Mouse (Mus musculus) stomach, embryonic 16.5 days (tissue): ENCODE measurements around the gene Ttf1. TPM values are rescaled to one million over a fixed set of nuclear protein-coding genes. Genes with fewer than 3 reads are reported as not detected.

Experiments used
- ATAC-seq: fragments of 200-750 bp; cut with Nextera tagmentation; 2 replicates; pipeline ENCODE4 v1.8.0; 2017; ENCODE audit warnings: moderate number of reproducible peaks, moderate TSS enrichment; ENCODE audit not compliant: insufficient read depth, low FRiP score
- H3K27ac ChIP-seq: fragments of 300-500 bp; sonication (generic); 2 replicates; pipeline ENCODE4 v1.5.1; 2014; ENCODE audit warnings: low read length
- H3K27me3 ChIP-seq: fragments of 300-500 bp; sonication (generic); 2 replicates; pipeline ENCODE4 v1.6.1; 2014; ENCODE audit warnings: low read length, control low read depth, mixed read lengths; ENCODE audit not compliant: control insufficient read depth, insufficient read depth
- H3K36me3 ChIP-seq: fragments of 300-500 bp; sonication (generic); 2 replicates; pipeline ENCODE4 v1.6.1; 2014; ENCODE audit warnings: low read length; ENCODE audit not compliant: control insufficient read depth, insufficient read depth
- H3K4me1 ChIP-seq: fragments of 300-500 bp; sonication (generic); 2 replicates; pipeline ENCODE4 v1.6.1; 2014; ENCODE audit warnings: low read length, control low read depth, mixed read lengths; ENCODE audit not compliant: control insufficient read depth, insufficient read depth
- H3K4me2 ChIP-seq: fragments of 300-500 bp; sonication (generic); 2 replicates; pipeline ENCODE4 v1.6.1; 2014; ENCODE audit warnings: low read depth, low read length, mixed read lengths
- H3K4me3 ChIP-seq: fragments of 300-500 bp; sonication (generic); replicated peaks from 2 replicates; pipeline ENCODE4 v1.5.1; 2014; ENCODE audit warnings: mild to moderate bottlenecking, low read length
- H3K9ac ChIP-seq: fragments of 300-500 bp; sonication (generic); 2 replicates; pipeline ENCODE4 v1.6.1; 2014; ENCODE audit warnings: low read length
- H3K9me3 ChIP-seq: fragments of 300-500 bp; sonication (generic); replicated peaks from 2 replicates; pipeline ENCODE4 v1.6.1; 2016; ENCODE audit warnings: low read length, control low read depth; ENCODE audit not compliant: control insufficient read depth
- WGBS: fragments of 180-500 bp; shearing (Covaris S2); extraction: QIAGEN DNeasy Blood & Tissue Kit; methylation state at CpG from one replicate; pipeline ENCODE4 v1.1.7; 2014; 5-methylcytosine and 5-hydroxymethylcytosine counted together
- polyA plus RNA-seq: library from polyadenylated mRNA; unstranded; fragments of >200 nt; fragmentation: Nextera tagmentation; extraction: Ambion mirVana; gene quantifications from 2 replicates; pipeline ENCODE4 v1.2.1, GENCODE M21; 2015

Gene Ttf1
- polyA plus RNA-seq, result 10.0 and 10.4 TPM in 2 replicates

DNA sequence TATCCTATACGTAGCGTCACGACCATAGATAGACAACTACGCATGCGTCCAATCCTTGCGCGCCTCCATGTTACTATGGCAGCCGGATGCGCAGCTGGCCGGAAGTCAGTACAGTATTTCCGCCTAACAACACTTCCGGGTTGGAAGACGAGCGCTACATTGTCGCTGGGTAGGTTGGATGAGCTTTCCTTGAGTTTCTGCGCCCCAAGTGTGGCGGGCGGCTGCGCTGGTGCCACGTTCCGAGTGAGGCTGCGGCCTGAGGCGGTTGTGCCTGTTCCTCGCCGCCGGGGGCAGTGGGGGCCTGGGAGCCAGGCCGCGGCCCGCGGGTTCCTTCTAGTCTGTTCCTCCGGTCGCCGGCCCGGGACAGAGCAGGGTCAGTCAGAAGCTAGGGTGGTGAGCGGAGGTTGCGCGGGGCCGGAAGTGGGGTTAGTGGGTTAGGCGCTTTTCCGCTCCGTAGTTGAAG, at the start of gene Ttf1:
Gene Ttf1, plus strand, starts transcription at position 128 of the 463 bp plus-strand sequence.
- Histone ChIP-seq H3K4me2 (peak within 1 kb of the TSS; percentile 66), H3K27ac (peak within 1 kb of the TSS; percentile 92), H3K9me3 (no peaks in the 10 kb centered on the region), H3K4me1 (peaks cover 7% of the 10 kb centered on the region; the same call in 1 of the 2 replicates), H3K36me3 (no peaks in the 10 kb centered on the region), H3K4me3 (peak within 1 kb of the TSS; percentile 66), H3K9ac (peak within 1 kb of the TSS; percentile 73), H3K27me3 (peaks cover 2% of the 10 kb centered on the region; the same call in 1 of the 2 replicates)
- under 1% methylated on average over 41 of the region's 41 CpGs for WGBS
- peak; percentile 96 for ATAC-seq

GRCm38 (mm10) chr2:29012523-29012922, 47.5 kb upstream of the Ttf1 start:
- no peak overlapping the region for H3K4me2 ChIP-seq
- no peak overlapping the region for H3K4me3 ChIP-seq
- no peak overlapping the region for H3K9ac ChIP-seq
- H3K4me1 ChIP-seq, result no peaks in the 10 kb centered on the region
- no peak overlapping the region for H3K27ac ChIP-seq
- ATAC-seq, result no peak
- H3K36me3 ChIP-seq, result no peaks in the 10 kb centered on the region
- H3K9me3 ChIP-seq, result no peaks in the 10 kb centered on the region
- H3K27me3 ChIP-seq, result no peaks in the 10 kb centered on the region
- WGBS, result 68% methylated on average over 5 of the region's 5 CpGs

DNA sequence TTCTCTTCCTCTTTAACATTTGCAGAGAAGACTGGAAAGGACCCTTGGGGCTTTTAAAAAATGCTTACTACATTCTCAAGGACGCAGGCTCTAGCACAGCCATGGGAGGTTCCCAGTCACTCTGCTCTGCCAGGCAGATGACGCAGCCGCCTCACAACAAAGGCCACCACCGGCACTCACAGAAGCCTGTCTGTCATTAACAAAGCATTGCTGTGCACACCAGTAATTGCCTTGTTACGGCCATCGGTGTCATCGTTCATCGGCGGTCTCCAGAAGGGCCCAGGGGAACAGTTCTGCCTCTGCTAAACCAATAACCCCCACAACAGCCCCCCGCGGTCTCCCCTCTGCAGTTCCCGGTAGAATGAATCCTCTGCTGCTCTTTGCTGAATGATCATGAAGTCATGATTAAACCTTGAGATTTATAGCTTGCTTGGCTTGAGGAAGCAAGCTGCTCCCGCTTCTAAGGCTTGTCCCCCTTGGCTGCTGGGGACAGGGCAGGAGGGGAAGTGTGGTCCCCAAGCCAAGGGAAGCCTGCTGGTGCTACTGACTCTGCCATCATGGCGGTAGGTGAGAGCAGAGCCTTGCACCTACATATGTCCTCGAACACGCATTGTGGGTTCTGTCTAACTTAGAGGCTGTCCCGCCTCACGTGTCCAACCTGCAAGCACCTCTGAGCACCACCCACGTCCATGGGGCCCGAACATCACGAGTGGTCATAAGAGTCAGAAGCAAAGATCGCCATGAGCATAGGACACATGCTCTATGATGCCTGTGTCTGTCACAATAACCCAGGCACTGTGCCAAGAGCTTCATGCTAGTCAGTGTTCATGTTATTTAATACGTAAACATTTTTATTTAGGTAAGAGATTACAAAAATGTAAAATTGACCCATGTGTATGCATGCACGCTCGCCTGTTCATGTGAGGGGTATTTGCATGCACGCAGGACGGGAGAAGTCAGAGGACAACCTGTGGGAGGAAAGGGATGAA, 43.2 kb upstream of the Ttf1 start:
- Histone ChIP-seq H3K27me3 (no peaks in the 10 kb centered on the region), H3K27ac (no peak overlapping the region), H3K4me2 (no peak overlapping the region), H3K4me3 (no peak overlapping the region), H3K4me1 (no peaks in the 10 kb centered on the region), H3K9ac (no peak overlapping the region), H3K36me3 (no peaks in the 10 kb centered on the region), H3K9me3 (no peaks in the 10 kb centered on the region)
- ATAC-seq, result no peak
- 57% methylated on average over 27 of the region's 27 CpGs for WGBS

- Histone ChIP-seq H3K4me1 (no peaks in the 10 kb centered on the region), H3K9ac (no peak overlapping the region), H3K27ac (no peak overlapping the region), H3K4me2 (no peak overlapping the region), H3K27me3 (no peaks in the 10 kb centered on the region), H3K4me3 (no peak overlapping the region), H3K9me3 (no peaks in the 10 kb centered on the region), H3K36me3 (no peaks in the 10 kb centered on the region)
- 64% methylated on average over 5 of the region's 5 CpGs for WGBS
- ATAC-seq, result no peak
These were observed 41.4 kb upstream of the Ttf1 start for GRCm38 (mm10) chr2:29018680-29019079.

- H3K4me2 ChIP-seq, result no peak overlapping the region
- WGBS, result 21% methylated on average over 17 of the region's 17 CpGs
- H3K27me3 ChIP-seq, result no peaks in the 10 kb centered on the region
- H3K9ac ChIP-seq, result no peak overlapping the region
- no peaks in the 10 kb centered on the region for H3K9me3 ChIP-seq
- no peak overlapping the region for H3K4me3 ChIP-seq
- no peak overlapping the region for H3K27ac ChIP-seq
- no peaks in the 10 kb centered on the region for H3K36me3 ChIP-seq
- no peaks in the 10 kb centered on the region for H3K4me1 ChIP-seq
- ATAC-seq, result no peak
These were observed 39.0 kb upstream of the Ttf1 start for GRCm38 (mm10) chr2:29021025-29021424.

DNA sequence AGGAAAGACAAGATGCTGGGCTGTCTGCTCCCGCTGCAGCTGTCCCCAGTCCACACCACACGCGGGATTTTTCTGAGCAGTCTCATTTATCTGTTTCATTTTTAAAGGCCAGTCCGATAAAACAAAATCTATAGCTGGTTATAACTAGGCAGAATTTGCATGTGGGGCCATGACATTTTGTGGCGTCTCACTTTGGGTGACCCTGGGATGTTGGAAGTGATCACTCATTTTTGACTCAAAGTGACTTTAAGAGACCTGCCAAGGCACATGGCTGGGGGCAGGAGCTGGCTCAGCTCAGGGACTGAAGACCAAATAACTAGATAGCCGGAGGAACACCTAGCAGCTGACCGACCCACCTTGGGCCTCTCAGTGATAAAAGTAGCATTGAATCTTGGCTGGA, 37.1 kb upstream of the Ttf1 start:
- Histone ChIP-seq H3K4me3 (no peak overlapping the region), H3K27me3 (no peaks in the 10 kb centered on the region), H3K9me3 (no peaks in the 10 kb centered on the region), H3K36me3 (no peaks in the 10 kb centered on the region), H3K4me1 (no peaks in the 10 kb centered on the region), H3K9ac (no peak overlapping the region), H3K27ac (no peak overlapping the region), H3K4me2 (no peak overlapping the region)
- WGBS, result 83% methylated on average over 7 of the region's 7 CpGs
- ATAC-seq, result no peak

- Histone ChIP-seq H3K4me1 (no peaks in the 10 kb centered on the region; the same call in 1 of the 2 replicates), H3K4me2 (no peak overlapping the region), H3K27ac (no peak overlapping the region), H3K9ac (no peak overlapping the region), H3K4me3 (no peak overlapping the region), H3K36me3 (no peaks in the 10 kb centered on the region), H3K27me3 (no peaks in the 10 kb centered on the region), H3K9me3 (no peaks in the 10 kb centered on the region)
- WGBS, result 61% methylated on average over 5 of the region's 5 CpGs
- ATAC-seq, result no peak
These were observed 34.8 kb upstream of the Ttf1 start for GRCm38 (mm10) chr2:29025284-29025683.

DNA sequence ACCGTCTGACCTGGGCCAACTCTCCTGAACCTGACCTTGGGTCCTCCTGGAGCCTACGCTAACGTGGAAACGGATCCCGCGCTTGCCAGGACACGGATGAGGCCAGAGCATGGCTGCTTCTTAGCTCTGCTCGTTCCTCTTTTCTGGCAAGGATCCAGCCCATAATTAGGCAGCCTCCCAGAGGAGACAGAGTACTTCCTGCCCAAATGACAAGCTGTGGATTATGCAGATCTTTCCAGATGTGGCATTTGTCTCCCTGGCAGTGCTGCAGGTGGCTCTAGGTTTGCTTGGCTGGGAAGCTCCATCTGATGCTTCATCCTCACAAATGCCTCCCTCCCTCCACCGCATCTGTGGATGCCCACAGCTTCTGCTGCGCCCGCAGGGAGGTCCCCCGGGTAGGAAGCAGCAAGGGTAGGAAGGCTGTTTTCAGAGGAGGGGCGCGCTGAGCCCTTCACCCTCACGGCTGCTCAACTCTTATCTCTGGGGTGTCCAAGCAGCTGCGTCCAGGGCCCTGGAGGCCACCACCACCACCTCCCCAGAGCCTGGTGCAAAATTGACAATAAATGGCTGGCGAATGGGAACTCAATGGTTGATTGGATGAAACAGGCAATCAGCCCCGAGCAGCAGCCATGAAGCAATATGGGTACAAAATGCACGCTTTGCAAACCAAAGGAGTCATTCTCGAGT, 29.9 kb upstream of the Ttf1 start:
- peak; percentile 40; the same call in 1 of the 2 replicates for ATAC-seq

GRCm38 (mm10) chr2:29031951-29032350, 28.1 kb upstream of the Ttf1 start:
- no peaks in the 10 kb centered on the region for H3K9me3 ChIP-seq
- no peak overlapping the region for H3K4me3 ChIP-seq
- ATAC-seq, result no peak
- H3K4me2 ChIP-seq, result no peak overlapping the region
- no peak overlapping the region for H3K9ac ChIP-seq
- WGBS, result 87% methylated on average over 4 of the region's 4 CpGs
- no peaks in the 10 kb centered on the region for H3K27me3 ChIP-seq
- H3K36me3 ChIP-seq, result no peaks in the 10 kb centered on the region
- H3K27ac ChIP-seq, result no peak overlapping the region
- H3K4me1 ChIP-seq, result no peaks in the 10 kb centered on the region; the same call in 1 of the 2 replicates

More for the DNA sequence above, 29.9 kb upstream of the Ttf1 start:
- Histone ChIP-seq H3K27ac (no peak overlapping the region), H3K27me3 (no peaks in the 10 kb centered on the region), H3K36me3 (no peaks in the 10 kb centered on the region), H3K4me3 (no peak overlapping the region), H3K9me3 (no peaks in the 10 kb centered on the region), H3K4me1 (no peaks in the 10 kb centered on the region; the same call in 1 of the 2 replicates), H3K4me2 (no peak overlapping the region), H3K9ac (no peak overlapping the region)
- 41% methylated on average over 20 of the region's 20 CpGs for WGBS
